Mouse (Mus musculus) midbrain, embryonic 11.5 days (tissue): Measurements from ENCODE around the gene Pom121l2. TPM values are rescaled to one million over a fixed set of nuclear protein-coding genes. Genes with fewer than 3 reads are reported as not detected.
A peak's percentile ranks its signal among the peaks of the same experiment; 100 is the strongest.
"Not testable (repeated sequence)": the region's sequence is repeated elsewhere in the genome, so short reads cannot be mapped to it uniquely, and the experiment has no call there.

Experiments used
- ATAC-seq: fragments of 200-750 bp; cut with Nextera tagmentation; 2 replicates; pipeline ENCODE4 v1.8.0; 2017; ENCODE audit warnings: moderate TSS enrichment, moderate library complexity; ENCODE audit not compliant: low FRiP score
- DNase-seq: peaks from one replicate; pipeline ENCODE4 v3.0.0; 2015; ENCODE audit warnings: low spot score; ENCODE audit errors: missing footprints
- H3K27ac ChIP-seq: fragments of 300-500 bp; sonication (generic); 2 replicates; pipeline ENCODE4 v1.5.1; 2014; ENCODE audit warnings: low read depth, low read length
- H3K27me3 ChIP-seq: fragments of 300-500 bp; sonication (generic); 2 replicates; pipeline ENCODE4 v1.6.1; 2014; ENCODE audit warnings: mild to moderate bottlenecking, low read length, moderate library complexity, mixed read lengths; ENCODE audit not compliant: control insufficient read depth, insufficient read depth
- H3K36me3 ChIP-seq: fragments of 300-500 bp; sonication (generic); 2 replicates; pipeline ENCODE4 v1.6.1; 2014; ENCODE audit warnings: mild to moderate bottlenecking, low read length, moderate library complexity, mixed read lengths; ENCODE audit not compliant: control insufficient read depth, insufficient read depth
- H3K4me1 ChIP-seq: fragments of 300-500 bp; sonication (generic); 2 replicates; pipeline ENCODE4 v1.6.1; 2014; ENCODE audit warnings: low read length; ENCODE audit not compliant: control insufficient read depth, insufficient read depth
- H3K4me2 ChIP-seq: fragments of 300-500 bp; sonication (generic); 2 replicates; pipeline ENCODE4 v1.6.1; 2014; ENCODE audit warnings: mild to moderate bottlenecking, moderate library complexity
- H3K4me3 ChIP-seq: fragments of 300-500 bp; sonication (generic); 2 replicates; pipeline ENCODE4 v1.5.1; 2014; ENCODE audit warnings: low read depth, low read length
- H3K9ac ChIP-seq: fragments of 300-500 bp; sonication (generic); 2 replicates; pipeline ENCODE4 v1.6.1; 2014; ENCODE audit warnings: low read length
- H3K9me3 ChIP-seq: fragments of 300-500 bp; sonication (generic); 2 replicates; pipeline ENCODE4 v1.6.1; 2016; ENCODE audit warnings: low read length; ENCODE audit not compliant: control insufficient read depth
- WGBS: fragments of 180-500 bp; shearing (Covaris S2); extraction: QIAGEN DNeasy Blood & Tissue Kit; methylation state at CpG from one replicate; pipeline ENCODE4 v1.1.7; 2014; 5-methylcytosine and 5-hydroxymethylcytosine counted together
- microRNA-seq: library from miRNA; unstranded; fragments of <30 nt; microRNA quantifications from one replicate; pipeline ENCODE4, GENCODE M21; 2017
- polyA plus RNA-seq: library from polyadenylated mRNA; unstranded; fragments of >200 nt; fragmentation: Nextera tagmentation; extraction: Ambion mirVana; gene quantifications from 2 replicates; pipeline ENCODE4 v1.2.1, GENCODE M21; 2014

The Pom121l2 gene
- polyA plus RNA-seq, 1 experiment from 2014 or later, result not detected

DNA sequence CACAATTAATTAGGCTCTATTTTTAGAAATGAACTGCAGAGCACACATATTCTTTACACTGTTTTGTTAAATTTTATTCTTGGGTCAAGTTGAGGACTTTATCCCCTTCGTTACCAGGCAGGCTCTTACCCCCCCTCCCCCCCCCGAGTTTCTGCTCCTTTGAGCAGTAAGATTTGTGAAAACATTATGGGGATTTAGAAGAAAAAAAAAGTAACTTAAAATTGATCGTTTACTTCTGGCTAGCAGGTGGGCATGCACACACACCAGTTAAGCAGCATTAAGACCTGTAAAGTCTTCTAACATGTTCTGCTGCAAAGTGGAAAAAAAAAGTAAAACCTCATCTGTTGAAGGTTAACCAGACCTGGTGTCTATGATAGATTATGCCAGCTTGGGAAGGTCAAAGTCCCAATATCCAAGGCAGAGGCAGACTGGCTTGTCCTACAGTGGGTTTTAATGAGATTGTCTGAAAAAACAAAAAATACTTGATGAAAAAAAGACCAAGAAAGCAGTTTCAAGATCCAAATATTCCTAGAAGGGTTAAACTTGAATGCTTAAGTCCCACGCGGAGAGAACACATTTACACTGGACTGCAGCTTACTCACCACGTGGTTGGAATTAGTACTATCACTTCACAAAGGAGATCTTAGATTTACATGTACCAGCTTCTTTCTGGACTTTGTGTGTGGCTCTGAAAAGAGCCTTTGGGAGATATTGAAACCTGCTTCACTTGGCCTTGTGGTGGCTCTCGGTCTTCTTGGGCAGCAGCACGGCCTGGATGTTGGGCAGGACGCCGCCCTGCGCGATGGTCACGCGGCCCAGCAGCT lies 53.7 kb downstream of the Pom121l2 start:
- no peaks in the 10 kb centered on the region for H3K9me3 ChIP-seq
- DNase-seq, result peak; percentile 92
- H3K27ac ChIP-seq, result peak overlapping the region; percentile 83
- peak overlapping the region; percentile 38 for H3K4me3 ChIP-seq
- WGBS, result under 1% methylated on average over 12 of the region's 14 CpGs
- H3K4me2 ChIP-seq, result peak overlapping the region; percentile 65
- H3K36me3 ChIP-seq, result no peaks in the 10 kb centered on the region
- H3K27me3 ChIP-seq, result no peaks in the 10 kb centered on the region
- peak overlapping the region; percentile 86 for H3K9ac ChIP-seq
- peaks cover 11% of the 10 kb centered on the region for H3K4me1 ChIP-seq
- ATAC-seq, result peak; percentile 3; the same call in 1 of the 2 replicates

GRCm38 (mm10) chr13:22035267-22036148 lies 54.5 kb downstream of the Pom121l2 start, which contains the start of the genes Hist1h2ah and Hist1h2bk:
Gene Hist1h2ah (minus strand): TSS chr13:22035568.
Gene Hist1h2bk (plus strand): TSS chr13:22035870.
- Histone ChIP-seq H3K9ac (peak within 1 kb of the TSS; percentile 86), H3K4me3 (peak within 1 kb of the TSS; percentile 38), H3K4me1 (peaks cover 14% of the 10 kb centered on the region), H3K4me2 (peak within 1 kb of the TSS; percentile 68), H3K27ac (peak within 1 kb of the TSS; percentile 93)
- whole genome bisulfite sequencing, result under 1% methylated on average over 20 of the region's 69 CpGs
- DNase-seq (peak; percentile 98), ATAC-seq (peak; percentile 98)
- H3K27me3 ChIP-seq, H3K9me3 ChIP-seq, H3K36me3 ChIP-seq: not testable (repeated sequence)

GRCm38 (mm10) chr13:22036149-22036956 lies 55.4 kb downstream of the Pom121l2 start:
- Histone ChIP-seq H3K4me2 (peak overlapping the region; percentile 68), H3K9me3 (no peaks in the 10 kb centered on the region), H3K4me3 (peak overlapping the region; percentile 36), H3K9ac (peak overlapping the region; percentile 73), H3K36me3 (no peaks in the 10 kb centered on the region), H3K27ac (peak overlapping the region; percentile 93), H3K4me1 (peaks cover 14% of the 10 kb centered on the region), H3K27me3 (no peaks in the 10 kb centered on the region)
- 3% methylated on average over 18 of the region's 23 CpGs for WGBS
- DNase-seq (peak; percentile 97), ATAC-seq (peak; percentile 2; the same call in 1 of the 2 replicates)

DNA sequence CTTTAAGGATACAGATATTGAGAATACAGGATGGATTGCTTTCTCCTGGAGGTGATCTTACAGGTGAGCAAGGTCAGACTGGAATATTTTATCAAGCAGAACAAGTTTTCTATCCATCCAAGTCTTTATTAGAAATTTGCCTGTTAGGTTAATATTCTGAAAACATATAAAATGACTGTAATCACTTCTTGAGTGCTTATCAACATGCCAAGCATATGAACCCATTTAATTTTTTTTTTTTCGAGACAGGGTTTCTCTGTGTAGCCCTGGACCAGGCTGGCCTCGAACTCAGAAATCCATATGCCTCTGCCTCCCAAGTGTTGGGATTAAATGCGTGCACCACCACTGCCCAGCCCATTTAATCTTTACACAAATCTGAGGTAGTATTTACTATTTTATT lies 56.0 kb downstream of the Pom121l2 start:
- no peak for ATAC-seq
- peak overlapping the region; percentile 68 for H3K4me2 ChIP-seq
- no peaks in the 10 kb centered on the region for H3K36me3 ChIP-seq
- H3K4me3 ChIP-seq, result peak overlapping the region; percentile 36; the same call in 1 of the 2 replicates
- WGBS, result 62% methylated on average over 3 of the region's 3 CpGs
- no peaks in the 10 kb centered on the region for H3K27me3 ChIP-seq
- H3K9ac ChIP-seq, result peak overlapping the region; percentile 73; the same call in 1 of the 2 replicates
- H3K27ac ChIP-seq, result peak overlapping the region; percentile 93
- no peaks in the 10 kb centered on the region for H3K9me3 ChIP-seq
- peaks cover 14% of the 10 kb centered on the region for H3K4me1 ChIP-seq
- DNase-seq, result peak; percentile 87

GRCm38 (mm10) chr13:22037415-22037814 lies 56.4 kb downstream of the Pom121l2 start:
- Histone ChIP-seq H3K4me3 (no peak overlapping the region), H3K4me1 (peaks cover 16% of the 10 kb centered on the region), H3K27ac (0 out of 2 replicates have a peak overlapping the region, but pooled peaks have one; percentile 51), H3K4me2 (peak overlapping the region; percentile 6; the same call in 1 of the 2 replicates), H3K9me3 (no peaks in the 10 kb centered on the region), H3K27me3 (no peaks in the 10 kb centered on the region), H3K36me3 (no peaks in the 10 kb centered on the region), H3K9ac (no peak overlapping the region; the same call in 1 of the 2 replicates)
- WGBS, result 77% methylated on average over 2 of the region's 2 CpGs
- ATAC-seq (no peak), DNase-seq (peak; percentile 82)

Small RNAs within 50 kb of the gene (microRNA-seq; reads per million reads assigned to microRNA genes)
- not detected for gene Gm44390

Other genes with a start within 250 kb of the Pom121l2 start
- 1.0 and 2.2 TPM in 2 replicates for gene Hist1h4j, start 246.1 kb upstream of the Pom121l2 start, polyA plus RNA-seq
- 2.4 and 6.0 TPM in 2 replicates for gene Hist1h4k, start 230.7 kb upstream of the Pom121l2 start, polyA plus RNA-seq
- gene Hist1h2ak, start 227.4 kb upstream of the Pom121l2 start, polyA plus RNA-seq, result 6.2 and 10.7 TPM in 2 replicates
- 2.2 TPM in 1 of 2 replicates, not detected in the other for gene Hist1h2bn, start 227.1 kb upstream of the Pom121l2 start, polyA plus RNA-seq
- gene Hist1h1b, start 200.6 kb upstream of the Pom121l2 start, polyA plus RNA-seq, result 20.0 and 24.8 TPM in 2 replicates
- gene Hist1h3i, start 197.8 kb upstream of the Pom121l2 start, polyA plus RNA-seq, result 289 and 304 TPM in 2 replicates
- 2.6 and 7.4 TPM in 2 replicates for gene Hist1h2an, start 194.0 kb upstream of the Pom121l2 start, polyA plus RNA-seq
- 2.5 TPM in 2 replicates for gene Hist1h2bp, start 193.7 kb upstream of the Pom121l2 start, polyA plus RNA-seq
- 17.8 and 23.3 TPM in 2 replicates for gene Hist1h2bq, start 171.0 kb upstream of the Pom121l2 start, polyA plus RNA-seq
- gene Hist1h2ao, start 170.7 kb upstream of the Pom121l2 start, polyA plus RNA-seq, result 1.7 TPM in 1 of 2 replicates, not detected in the other
- gene Hist1h4m, start 169.4 kb upstream of the Pom121l2 start, polyA plus RNA-seq, result not detected in 2 replicates
- gene Hist1h4n, start 149.0 kb upstream of the Pom121l2 start, polyA plus RNA-seq, result 10.3 and 12.0 TPM in 2 replicates
- gene Hist1h2ap, start 147.7 kb upstream of the Pom121l2 start, polyA plus RNA-seq, result 5,628 and 6,009 TPM in 2 replicates
- 17.8 and 23.1 TPM in 2 replicates for gene Hist1h2br, start 147.5 kb upstream of the Pom121l2 start, polyA plus RNA-seq
- gene Zfp184, start 36.1 kb upstream of the Pom121l2 start, polyA plus RNA-seq, result 26.7 and 27.9 TPM in 2 replicates
- 0.10 and 0.37 TPM in 2 replicates for gene Prss16, start 28.5 kb downstream of the Pom121l2 start, polyA plus RNA-seq
- 6.3 and 6.8 TPM in 2 replicates for gene Hist1h2ah, start 54.4 kb downstream of the Pom121l2 start, polyA plus RNA-seq
- 9.9 and 11.3 TPM in 2 replicates for gene Hist1h2bk, start 54.7 kb downstream of the Pom121l2 start, polyA plus RNA-seq
- gene Hist1h4i, start 60.2 kb downstream of the Pom121l2 start, polyA plus RNA-seq, result 43.8 and 43.9 TPM in 2 replicates
- 46.4 and 70.6 TPM in 2 replicates for gene Hist1h2ag, start 61.8 kb downstream of the Pom121l2 start, polyA plus RNA-seq
- 9.9 and 12.6 TPM in 2 replicates for gene Hist1h2bj, start 62.0 kb downstream of the Pom121l2 start, polyA plus RNA-seq
- gene Vmn1r188, start 103.2 kb downstream of the Pom121l2 start, polyA plus RNA-seq, result not detected in 2 replicates
- not detected in 2 replicates for gene Vmn1r189, start 124.6 kb downstream of the Pom121l2 start, polyA plus RNA-seq
- not detected in 2 replicates for gene Vmn1r191, start 202.8 kb downstream of the Pom121l2 start, polyA plus RNA-seq
- not detected in 2 replicates for gene Vmn1r192, start 209.9 kb downstream of the Pom121l2 start, polyA plus RNA-seq
- not detected in 2 replicates for gene Vmn1r193, start 242.0 kb downstream of the Pom121l2 start, polyA plus RNA-seq